Mouse (Mus musculus) E14TG2a.4 (cell line): ENCODE measurements around the gene Pemt.

Experiments used
- CTCF ChIP-seq: conservative IDR thresholded peaks from 2 replicates; pipeline ENCODE4 v1.5.1; 2014; ENCODE audit warnings: low read length
- NANOG ChIP-seq: IDR thresholded peaks from 2 replicates; pipeline ENCODE4 v1.6.1; 2014; ENCODE audit warnings: borderline replicate concordance, low read length, mixed read lengths

GRCm38 (mm10) chr11:60044777-60045176 is 1.5 kb downstream of the Pemt start:
- TF ChIP-seq CTCF (no peak), NANOG (no peak)
